Mouse (Mus musculus) lung, adult 2 months (tissue): ENCODE measurements around the gene Rgs8.

Experiments used
- CTCF ChIP-seq: fragments of 200-500 bp; IDR thresholded peaks from 2 replicates; pipeline ENCODE4 v1.5.1; 2011; ENCODE audit warnings: mild to moderate bottlenecking, low read length, control low read depth; ENCODE audit not compliant: insufficient read depth
- POLR2A ChIP-seq: fragments of 200-500 bp; IDR thresholded peaks from 2 replicates; pipeline ENCODE4 v1.6.1; 2011; ENCODE audit warnings: low read depth, mild to moderate bottlenecking, control low read depth, low read length, borderline replicate concordance; ENCODE audit errors: extremely low read depth

DNA sequence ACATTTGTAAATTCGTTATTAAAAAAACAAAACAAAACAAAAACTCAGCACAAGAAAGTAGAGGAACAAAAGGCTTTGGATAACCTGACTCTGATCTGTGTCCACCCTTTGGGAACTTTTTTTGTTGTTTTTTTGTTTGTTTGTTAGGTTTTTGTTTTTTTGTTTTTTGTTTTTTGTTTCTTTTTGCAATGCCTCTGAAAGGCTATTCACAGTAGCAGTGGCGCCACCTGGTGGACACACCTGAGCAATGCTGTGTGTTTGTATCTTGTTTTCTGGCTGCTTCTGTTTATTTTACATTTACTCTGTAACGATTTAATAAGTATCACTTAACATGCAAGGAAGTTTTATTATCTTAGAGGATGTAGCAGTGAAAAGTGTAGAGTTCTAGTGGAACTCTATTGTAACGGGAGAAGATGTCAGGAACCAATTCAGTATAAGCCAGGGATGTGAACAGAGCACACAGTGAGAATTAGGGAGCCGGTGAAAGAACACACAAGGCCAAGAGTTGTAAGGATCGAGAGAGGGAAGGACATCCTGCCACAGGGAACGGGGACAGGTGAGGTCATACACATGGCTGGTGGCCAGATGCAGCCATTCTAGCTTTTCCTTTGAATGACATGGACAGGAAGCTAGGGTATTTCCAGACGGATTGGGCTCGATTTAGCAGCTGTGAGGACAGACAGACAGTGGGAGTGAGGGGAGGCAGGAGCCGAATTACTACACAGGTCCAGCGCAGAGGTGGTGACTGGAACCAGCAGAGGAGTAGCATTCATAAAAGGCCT, 89.7 kb downstream of the Rgs8 start:
- TF ChIP-seq CTCF, result peak; percentile 84
- no peak for TF ChIP-seq POLR2A
